Mouse (Mus musculus): ENCODE results near the gene Pdp2.

The Pdp2 gene

DNA sequence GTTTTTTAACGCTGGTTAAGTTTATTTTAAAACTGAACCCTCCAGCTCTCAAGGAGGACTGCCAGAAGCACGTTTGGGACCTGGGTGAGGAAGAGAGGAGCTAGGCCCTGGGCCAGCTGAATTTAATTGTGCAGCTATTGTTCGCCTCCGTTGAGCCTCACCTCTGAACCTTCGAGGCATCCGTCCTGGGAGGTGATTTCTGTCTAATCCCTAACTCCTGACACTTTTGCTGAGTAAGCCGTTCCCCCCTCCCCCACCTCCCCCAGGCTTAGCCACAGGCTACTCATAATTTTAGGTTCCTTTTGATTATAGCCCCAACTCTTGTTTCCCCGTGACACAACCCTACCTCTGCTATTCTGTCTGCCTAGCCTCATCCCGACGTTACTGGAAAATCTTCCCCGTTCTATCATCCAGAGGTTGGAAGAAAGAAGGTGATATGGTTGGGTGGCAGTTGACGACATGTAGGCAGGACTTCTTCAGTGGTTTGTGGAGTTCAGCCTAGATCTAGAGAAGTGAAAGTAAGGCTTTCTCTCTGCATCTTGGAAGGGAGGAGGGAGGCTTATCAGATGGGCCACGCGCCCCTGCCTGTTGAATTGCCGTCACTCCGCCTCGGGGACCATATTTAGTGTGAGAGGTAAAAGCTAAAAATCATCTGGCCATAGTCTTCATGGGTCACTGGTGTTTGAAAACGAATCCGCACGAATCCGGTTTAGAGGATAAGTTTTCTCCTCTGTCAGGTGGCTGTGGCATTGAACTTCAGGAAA, 4.7 kb downstream of the Pdp2 start:
- no peak for DNase-seq (ENCODE audit: low read depth, low spot score)

DNA sequence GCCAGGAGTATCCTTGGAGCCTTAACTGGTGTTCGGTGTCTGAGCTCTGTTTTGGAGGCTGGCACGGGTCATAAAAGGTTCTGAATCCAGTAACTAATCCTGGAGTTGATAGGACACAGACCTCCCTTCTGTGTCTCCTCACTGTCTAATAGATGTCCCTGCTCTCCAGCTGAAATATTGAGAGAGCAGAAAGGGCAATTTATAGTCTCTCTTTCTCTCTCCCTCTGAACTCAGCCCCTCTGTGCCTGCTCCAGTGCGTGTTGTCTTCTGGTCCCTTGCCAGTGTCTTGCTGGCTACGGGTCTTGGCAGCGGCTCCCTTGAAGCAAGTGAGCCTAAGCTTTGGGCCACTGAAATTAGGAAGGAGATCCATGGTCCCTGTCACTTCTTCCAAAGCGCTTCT, 6.4 kb downstream of the Pdp2 start:
- DNase-seq (ENCODE audit: low read depth, low spot score): no peak

DNA sequence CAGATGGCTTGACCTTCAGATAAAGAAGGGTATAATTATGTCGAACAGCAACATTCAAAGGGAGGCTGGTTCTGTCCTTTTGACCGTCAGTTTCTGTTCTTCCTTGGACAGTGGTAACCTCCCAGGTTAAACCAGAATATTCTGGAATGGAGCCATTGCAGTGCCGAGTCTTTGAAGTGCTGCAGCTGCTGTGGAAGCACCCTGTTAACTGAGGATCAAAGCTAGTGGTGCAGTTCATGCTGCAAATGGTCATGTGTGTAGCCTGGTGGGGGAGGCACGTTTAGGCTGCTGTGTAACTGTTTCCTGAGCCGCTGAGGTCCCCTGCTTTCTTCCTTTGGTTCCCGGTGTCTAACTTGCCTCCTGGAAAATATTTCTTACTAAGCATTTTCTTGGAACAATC, 7.2 kb downstream of the Pdp2 start:
- DNase-seq (ENCODE audit: low read depth, low spot score): no peak

DNA sequence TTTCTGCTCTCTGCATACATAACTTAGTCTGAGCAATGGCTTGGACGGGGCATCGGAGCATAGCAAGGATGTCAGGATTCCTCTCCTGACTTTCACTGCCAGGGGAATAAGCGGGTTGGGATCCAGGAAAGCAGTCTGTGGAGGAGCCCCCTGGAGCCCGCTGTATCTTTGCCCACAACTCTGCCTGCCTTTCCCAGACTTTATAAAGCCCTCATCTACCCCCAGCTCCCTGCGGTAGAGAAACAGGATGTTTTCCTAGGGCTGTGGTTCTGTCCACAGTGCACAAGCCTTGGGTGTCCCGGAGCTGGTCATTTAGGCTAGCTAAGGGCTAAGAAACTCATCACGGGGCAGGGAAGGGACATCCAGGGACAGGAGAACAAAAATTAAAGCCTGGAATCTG, 10.1 kb downstream of the Pdp2 start:
- no peak for DNase-seq (ENCODE audit: low read depth, low spot score)

DNA sequence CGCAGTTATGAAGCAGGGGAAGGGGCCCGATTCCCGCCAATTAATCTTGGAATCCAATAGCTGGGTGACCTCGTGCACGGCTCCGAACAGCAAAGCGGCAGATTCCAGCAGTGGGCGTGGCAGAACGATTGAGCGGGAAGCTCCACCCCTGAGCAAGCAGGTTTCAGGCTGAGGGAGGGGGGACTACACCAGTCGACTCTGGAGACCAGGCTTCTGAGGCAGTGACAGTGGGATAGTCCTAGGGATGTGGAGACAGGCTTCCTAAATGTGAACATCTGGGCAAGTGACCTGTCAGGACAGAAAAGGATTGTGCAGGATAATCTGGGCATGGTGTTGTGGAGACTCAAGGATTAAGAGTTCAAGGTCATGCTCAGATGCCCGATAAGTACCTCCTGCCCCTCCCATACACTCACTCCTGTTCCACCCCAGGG, 10.7 kb downstream of the Pdp2 start:
- peak; percentile 71 for DNase-seq (ENCODE audit: low read depth, low spot score)

DNA sequence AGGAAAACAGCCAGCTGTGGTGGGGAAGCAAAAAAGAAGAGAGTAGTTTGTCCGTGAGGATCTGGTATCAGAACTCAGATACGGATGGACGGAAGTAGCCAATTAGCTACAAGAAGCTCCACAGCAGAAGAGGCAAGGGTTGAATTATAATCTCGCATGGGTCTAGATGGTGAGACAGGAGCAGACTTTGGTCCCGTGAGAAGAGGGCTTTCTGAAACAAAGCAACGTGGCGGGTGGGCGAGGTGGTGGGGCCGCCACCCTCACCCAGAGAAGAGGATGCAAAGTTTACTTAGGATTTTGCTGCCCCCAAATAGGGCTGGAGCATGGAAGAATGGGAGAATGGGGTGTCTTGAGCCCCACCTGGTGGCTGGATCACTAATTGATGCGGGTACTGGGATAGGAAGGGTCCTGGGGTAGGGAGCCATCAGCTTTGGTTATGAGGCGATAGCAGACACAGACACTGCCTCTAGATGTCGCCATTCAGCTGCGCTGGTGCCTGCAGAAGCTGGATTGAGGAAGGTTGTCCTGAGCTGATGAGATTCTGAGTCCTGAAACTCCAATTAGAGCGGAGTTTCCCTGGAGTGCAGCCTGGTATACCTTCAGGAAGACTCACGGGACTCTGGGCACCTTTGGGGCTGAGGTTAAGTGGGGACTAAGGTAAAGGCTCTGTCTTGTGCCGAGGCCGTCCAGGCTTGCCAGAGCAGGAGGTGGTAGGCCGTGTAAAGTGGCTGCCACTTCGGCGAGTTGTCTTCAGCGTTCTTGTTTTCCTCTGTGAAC, 11.4 kb downstream of the Pdp2 start:
- DNase-seq (ENCODE audit: low read depth, low spot score): peak; percentile 77

DNA sequence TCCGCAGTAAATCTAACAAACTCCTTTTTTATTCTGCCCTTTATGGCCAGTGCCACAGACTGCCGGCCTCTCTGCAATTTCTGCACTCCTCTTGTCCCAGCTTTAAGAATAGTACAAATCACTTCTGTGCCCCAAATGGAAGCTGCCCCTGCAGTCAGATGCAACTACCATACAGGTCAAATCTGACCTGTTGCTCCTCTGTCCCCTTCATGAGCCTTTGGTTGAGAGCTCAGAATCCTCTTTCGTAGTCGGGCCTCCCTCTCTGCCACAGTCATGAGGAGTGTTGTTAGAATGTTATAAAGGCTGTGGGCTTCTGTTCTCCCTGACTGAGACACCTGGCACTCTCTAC, 12.0 kb downstream of the Pdp2 start:
- DNase-seq (ENCODE audit: low read depth, low spot score): no peak

DNA sequence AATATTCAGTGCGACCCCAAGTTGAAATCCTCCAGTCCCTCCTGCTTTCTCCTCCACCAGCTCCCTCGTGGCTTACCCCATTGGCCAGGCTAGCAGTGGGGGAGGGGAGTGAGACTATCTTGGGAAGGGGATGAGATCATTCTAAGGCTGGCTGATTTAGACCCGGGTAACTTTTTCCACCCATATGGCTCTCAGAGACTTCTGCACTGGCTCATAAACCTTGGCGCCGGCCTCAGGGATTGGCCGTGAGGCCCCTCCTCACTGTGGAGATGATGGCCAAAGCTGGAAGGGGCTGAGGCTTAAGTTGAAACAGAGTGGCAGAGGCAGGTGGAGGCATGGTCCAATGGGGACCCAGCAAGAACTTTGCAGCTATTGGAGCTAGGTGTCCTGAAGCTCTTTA, 15.1 kb downstream of the Pdp2 start:
- DNase-seq (ENCODE audit: low read depth, low spot score): no peak

DNA sequence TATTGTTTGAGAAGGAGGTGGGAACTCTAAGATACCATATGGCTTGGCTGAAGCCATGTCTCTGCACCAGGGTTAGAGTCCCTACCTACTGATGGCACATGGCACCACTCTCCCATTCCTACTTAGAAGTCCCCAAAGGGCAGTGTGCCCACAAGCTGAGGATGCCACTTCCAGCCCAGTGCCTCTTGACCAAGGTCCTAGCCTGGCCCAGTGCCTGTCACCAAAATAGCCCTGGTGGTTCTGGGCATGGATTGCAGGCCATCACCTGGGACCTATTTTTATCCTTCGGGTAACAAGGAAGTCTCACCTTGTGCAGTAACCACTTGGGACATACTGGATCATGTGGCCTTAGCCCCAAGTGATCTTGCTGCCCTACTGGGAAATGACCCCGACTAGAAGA, 16.7 kb downstream of the Pdp2 start:
- no peak for DNase-seq (ENCODE audit: low read depth, low spot score)

DNA sequence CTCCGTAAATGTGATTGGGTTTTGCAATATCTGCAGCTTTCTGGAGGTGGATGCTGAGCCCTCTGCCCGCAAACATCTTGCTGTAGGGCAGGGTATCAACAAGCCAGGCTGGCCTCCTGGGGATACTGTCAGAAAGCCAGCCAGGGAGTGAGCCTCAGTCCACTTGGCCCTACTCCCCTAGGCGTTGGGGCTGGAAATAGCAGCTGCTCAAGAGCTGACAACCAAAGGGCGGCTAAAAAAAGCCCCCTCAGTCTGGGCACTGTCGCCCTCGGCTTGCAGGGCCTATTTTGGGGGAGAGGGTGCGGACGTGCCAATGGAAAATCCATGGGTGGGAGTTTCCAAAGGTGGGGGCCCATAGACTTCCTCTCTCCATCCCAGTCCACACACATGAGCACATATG, 18.0 kb downstream of the Pdp2 start:
- DNase-seq (ENCODE audit: low read depth, low spot score): no peak

DNA sequence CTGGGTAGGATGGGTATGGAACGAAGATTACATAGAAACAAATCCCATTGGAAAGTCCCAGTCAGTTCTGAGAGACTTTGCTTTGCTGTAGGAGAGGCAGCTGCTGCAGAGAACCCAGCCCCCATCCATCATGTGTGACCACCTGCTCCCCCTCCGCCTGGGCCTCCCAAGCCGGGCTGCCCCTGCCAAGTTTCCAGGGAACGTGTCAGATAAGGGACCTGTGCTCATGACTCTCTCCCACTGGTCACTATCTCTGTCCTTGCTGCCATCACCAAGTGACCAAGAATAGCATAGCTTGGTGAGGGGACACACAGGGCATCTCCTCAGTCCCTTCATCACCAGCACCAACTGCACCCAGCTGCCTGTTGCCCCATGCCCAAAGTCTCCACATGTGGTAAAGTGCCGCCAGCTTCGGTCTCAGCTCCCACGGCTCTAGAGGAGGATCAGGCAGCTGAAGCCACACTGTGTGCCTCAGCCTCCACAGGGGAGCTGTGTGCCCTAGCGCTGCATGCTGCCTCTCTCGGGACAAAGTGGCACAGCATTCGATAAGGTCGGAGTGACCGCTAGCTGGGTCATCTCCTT, 19.0 kb downstream of the Pdp2 start:
- DNase-seq (ENCODE audit: low read depth, low spot score): no peak

DNA sequence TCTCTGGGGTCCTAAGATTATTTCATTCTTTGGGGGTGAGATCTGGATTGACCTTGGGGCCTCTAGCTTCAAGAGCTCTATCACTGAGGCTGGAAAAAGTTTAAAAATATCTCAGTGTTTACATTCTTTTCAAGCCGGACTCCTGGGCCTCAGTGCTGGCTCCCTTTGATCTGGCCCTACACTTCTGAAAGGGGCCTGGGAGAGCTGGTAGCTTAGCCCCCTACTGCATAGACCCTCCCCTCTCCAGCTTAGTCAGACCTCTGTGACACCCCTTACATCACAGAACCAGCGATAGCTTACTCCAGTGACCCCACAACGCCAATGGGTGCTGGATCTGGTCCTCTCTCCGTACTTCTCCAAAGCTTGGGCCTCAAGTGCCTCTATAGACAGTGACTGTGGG, 20.4 kb downstream of the Pdp2 start:
- no peak for DNase-seq (ENCODE audit: low read depth, low spot score)

DNA sequence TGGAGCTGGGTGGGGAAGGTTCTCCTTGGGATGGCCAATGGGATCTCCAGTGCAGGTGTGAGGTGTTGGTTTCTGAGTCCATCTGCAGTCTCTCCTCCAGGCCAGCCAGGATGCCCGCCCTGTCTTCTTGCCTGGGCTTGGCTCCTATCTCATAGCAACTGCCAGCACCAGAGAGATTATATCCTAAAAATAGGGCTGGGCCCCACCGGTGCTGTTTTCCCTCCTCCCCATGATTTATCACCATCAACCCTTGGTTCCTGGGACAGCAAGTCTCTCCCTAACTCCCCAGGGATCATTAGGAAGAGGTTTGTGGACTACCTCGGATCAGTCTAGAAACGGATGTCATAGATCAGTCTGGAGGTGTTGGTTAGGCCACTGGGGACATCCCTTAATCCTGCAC, 21.9 kb downstream of the Pdp2 start:
- DNase-seq (ENCODE audit: low read depth, low spot score): no peak

DNA sequence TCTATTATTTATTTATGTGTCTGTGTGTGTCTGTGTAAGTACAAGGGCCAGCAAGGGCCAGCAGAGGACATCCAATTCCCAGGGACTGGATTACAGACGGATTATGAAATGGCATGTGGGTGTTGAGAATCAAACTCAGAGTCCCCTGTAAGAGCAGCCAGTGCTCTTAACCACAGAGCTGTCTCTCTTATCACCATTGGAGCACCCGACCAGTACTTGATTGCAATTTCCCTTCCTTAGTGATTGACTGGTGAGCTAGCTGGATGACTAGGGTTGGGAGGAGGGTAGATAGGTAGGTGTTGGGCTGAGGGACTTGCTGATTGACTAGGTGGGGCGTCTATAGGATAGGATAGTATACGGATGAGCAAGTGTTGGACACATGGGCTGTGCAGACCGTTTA, 29.5 kb downstream of the Pdp2 start:
- no peak for DNase-seq (ENCODE audit: low read depth, low spot score)

DNA sequence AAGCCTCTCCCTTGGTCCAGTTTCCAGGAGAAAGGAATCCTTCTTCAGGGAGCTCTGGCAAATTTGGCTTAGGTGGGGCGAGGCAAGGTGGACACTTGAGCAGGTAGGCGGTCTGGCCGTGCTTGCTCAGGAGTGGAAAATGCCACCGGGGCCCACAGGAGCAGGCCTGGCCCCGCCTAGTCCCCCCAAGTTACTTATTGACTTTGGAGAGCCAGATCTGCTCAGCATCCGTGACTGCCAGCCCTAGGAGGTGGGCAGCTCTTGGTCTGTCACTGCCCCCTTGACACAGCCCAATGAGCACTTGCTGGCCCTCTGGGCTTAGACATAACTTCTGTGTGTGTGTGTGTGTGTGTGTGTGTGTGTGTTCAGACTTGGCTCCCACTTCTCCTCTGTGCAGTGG, 32.9 kb downstream of the Pdp2 start, which contains the start of gene Cdh16:
Cdh16 (minus strand) TSS at position 236 of the 400 bp plus-strand sequence.
- DNase-seq (ENCODE audit: low read depth, low spot score): no peak

DNA sequence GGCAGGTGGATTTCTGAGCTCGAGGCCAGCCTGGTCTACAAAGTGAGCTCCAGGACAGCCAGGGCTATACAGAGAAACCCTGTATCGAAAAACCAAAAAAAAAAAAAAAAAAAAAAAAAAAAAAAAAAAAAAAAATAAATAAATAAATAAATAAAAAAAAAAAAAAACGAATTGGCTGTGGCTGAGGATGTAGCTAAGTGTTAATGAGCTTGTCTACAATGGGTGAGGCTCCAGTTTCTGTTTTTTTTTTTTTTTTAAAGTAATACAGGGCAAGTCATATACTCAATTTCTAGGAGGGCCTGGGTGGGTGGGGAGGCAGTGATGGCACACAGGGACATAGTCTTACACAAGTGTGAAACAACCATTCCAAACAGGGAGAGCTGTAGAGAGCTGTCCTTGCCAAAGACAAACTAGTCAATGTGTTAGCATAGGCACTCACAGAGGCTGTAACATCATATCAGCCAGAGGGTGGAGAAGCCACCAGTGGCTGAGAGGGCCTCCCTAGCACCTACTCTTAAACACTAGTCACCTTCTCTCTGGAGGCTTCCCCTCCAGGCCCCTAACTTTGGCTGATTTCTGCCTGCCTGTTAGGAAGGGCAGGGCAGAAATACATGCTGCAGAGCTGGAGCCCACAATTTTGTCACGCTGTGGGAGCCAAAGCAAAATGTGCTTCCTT, 36.0 kb downstream of the Pdp2 start:
- DNase-seq (ENCODE audit: low read depth, low spot score): no peak

DNA sequence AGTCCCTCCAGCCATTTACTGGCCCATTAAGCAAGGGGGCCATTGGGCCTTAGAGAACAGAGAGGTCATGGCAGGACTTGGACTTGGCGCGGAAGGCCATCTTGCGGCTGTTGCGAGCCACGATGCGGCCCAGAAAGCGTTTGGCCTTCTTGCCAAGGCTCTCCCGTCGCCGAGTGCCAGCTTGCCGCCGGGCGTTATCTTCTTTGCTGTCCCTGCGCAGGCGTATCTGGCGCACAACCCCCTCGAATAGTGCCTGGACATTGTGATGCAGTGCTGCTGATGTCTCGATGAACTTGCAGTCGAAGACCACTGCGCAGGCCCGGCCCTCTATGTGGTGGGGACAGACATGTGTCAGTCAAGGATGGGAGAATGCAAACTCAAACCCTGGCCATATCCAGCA, 37.2 kb downstream of the Pdp2 start:
- no peak for DNase-seq (ENCODE audit: low read depth, low spot score)

DNA sequence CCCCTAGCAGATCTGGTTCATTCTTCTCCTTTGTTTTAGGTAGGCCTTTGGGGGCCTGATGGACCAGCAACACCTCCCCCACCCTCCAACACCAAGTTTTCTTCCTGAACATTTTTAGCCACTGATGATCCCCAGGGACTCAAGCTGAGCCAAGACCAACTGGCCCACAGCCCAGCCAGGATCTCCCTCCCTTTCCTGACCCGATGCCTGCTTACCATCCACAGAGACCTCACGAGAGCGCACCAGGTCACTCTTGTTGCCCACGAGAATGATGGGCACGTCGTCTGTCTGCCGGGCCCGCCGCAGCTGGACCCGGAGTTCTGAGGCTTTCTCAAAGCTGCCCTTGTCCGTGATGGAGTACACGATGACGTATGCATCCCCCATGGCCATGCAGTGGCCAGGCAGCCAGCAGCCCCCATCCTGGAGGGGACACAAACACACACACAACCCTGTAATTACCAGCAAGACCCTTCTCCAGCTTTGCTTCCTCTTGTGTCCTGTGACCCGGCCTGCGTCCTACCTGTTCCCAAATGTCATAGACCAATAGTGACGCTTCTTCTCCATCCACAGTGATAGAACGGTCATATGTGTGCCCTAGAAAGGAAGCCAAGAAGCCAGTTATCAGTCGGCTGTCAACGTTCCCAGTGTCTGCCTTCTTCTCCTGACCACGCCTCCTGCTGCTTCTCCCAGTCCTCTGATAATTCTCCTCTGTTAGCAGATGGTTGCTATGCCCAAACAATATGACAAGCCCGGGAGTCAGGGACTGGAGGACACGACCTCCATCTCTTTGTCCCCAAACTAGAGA, 38.3 kb downstream of the Pdp2 start:
- no peak for DNase-seq (ENCODE audit: low read depth, low spot score)

DNA sequence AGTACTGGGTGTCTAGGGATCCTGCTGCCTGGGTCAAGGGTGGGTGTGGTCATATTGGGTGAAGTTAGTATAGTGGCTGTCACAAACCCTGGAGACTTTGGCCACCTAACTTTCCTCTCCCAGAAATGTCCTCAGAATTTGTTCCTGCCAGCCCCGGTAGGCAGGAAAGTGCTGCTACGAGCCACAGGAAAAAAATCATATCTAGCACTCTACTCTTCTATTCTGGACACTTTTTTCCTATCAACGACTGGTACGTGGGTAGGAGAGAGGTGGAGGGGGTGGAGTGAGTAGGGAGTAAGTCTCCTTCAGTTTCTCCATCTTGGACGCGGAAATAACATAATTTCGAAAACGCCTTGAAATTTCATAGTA, 38.8 kb downstream of the Pdp2 start:
- no peak for DNase-seq (ENCODE audit: low read depth, low spot score)

DNA sequence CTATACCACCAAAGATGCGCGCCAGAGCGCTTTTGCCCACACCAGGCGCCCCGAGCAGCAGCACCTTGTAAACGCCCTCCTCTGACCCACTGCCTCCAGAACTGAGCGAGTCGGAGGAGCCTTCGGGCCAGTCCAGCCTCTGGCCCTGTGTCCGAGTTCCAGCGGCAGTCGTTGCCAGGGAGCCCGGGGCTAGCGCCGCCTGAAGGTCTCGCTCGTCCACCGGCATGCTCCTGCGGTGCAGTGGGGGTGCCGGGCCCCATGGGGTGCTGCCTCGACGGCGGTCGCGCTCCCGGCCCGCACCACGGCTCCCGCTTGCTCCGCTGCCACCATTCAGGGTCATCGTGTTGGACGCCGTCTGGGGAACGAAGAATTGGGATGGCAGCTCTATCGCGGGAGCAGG, 39.3 kb downstream of the Pdp2 start:
- no peak for DNase-seq (ENCODE audit: low read depth, low spot score)

DNA sequence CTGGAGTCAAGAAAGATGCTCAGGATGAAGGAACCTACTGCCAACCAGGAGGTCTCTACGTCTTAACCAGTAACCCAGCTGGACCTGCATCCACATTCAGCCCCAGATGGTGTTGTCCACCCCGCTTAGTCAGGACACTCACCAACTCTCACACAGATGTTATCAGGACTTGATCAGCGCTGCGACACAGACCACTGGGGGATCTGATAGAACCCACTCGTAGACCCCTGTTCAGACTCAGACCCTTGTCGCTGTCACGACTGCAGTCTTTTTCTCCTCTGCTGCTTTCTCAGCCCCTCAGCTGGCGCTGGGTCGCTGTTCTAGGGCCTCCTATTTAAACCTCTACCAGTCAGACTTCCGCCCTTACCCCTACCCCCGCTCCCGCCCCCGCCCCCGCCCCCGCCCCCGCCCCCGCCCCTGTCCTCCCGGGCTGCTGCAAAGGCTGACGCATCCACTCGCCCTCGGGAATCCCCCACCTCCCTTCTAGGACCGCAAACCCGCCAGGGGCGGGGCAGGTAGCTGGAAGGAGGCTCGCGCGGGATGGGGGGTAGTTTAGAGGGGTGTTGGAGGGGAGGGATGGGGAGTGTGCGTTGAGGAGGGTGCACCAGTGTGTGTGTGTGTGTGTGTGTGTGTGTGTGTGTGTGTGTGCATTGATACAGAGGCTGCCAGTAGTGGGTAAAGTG, 39.9 kb downstream of the Pdp2 start, which contains the start of gene Rrad:
Rrad (minus strand) TSS at position 347 of the 683 bp plus-strand sequence.
- DNase-seq (ENCODE audit: low read depth, low spot score): no peak
